Mouse (Mus musculus): ENCODE data around the gene Vmn1r131. TPM values are rescaled to one million over a fixed set of nuclear protein-coding genes. Genes with fewer than 3 reads are reported as not detected.
"Not testable (repeated sequence)": the region's sequence is repeated elsewhere in the genome, so short reads cannot be mapped to it uniquely, and the experiment has no call there.

The Vmn1r131 gene
- polyA plus RNA-seq (2015; fragmentation: Nextera tagmentation; extraction: Ambion mirVana) = not detected in 2 replicates

DNA sequence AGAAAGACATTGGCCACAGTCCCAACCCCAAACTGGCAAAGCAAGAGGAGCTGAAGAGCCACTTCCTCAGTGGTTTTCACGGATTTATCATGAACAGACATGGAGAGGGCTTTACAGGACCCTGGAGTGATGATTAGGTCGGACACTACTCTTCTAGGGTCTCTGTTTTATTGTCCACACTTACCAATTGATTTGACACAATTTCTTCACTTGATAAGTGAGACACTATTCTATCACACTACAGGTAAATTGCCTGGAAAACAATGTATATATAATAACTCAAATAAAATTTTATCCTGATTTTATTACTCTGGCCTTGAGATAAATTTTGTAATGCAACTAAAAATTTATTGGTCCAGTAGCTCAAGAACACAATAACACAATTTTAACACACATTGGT, at the start of gene Vmn1r131:
TSS of gene Vmn1r131 (minus strand) at position 101 of the 400 bp plus-strand sequence.
- ATAC-seq; H3K36me3 ChIP-seq (ENCODE audit: poor library complexity, severe bottlenecking); H3K4me3 ChIP-seq; H3K9ac ChIP-seq; H3K27me3 ChIP-seq; H3K4me2 ChIP-seq; H3K4me1 ChIP-seq; H3K9me3 ChIP-seq (replicated peaks); H3K27ac ChIP-seq: not testable (repeated sequence)
- WGBS = no CpG with 5 or more reads among the region's 2 CpGs

DNA sequence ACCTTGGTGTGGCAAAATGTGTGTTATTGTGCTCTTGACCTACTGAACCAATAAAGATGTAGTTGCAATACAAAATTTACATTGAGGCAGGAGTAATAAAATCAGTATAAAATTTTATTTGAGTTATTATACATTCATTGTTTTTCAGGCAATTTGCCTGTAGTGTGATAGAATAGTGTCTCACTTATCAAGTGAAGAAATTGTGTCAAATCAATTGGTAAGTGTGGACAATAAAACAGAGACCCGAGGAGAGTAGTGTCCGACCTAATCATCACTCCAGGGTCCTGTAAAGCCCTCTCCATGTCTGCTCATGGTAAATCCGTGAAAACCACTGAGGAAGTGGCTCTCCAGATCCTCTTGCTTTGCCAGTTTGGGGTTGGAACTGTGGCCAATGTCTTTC, 34.4 kb downstream of the Vmn1r131 start, which contains the start of gene Vmn1r130:
TSS of gene Vmn1r130 (plus strand) at position 301 of the 400 bp plus-strand sequence.
- H3K4me3 ChIP-seq; H3K4me2 ChIP-seq; H3K27me3 ChIP-seq; H3K9me3 ChIP-seq (replicated peaks); H3K4me1 ChIP-seq; H3K36me3 ChIP-seq (ENCODE audit: poor library complexity, severe bottlenecking); ATAC-seq; H3K27ac ChIP-seq; H3K9ac ChIP-seq: not testable (repeated sequence)
- no CpG with 5 or more reads among the region's 3 CpGs for WGBS

Other genes starting within 250 kb of the Vmn1r131 start
- not detected in 2 replicates for gene Vmn1r126, start 244.6 kb downstream of the Vmn1r131 start, polyA plus RNA-seq (2015; fragmentation: Nextera tagmentation; extraction: Ambion mirVana)
- gene Vmn1r127, start 226.2 kb downstream of the Vmn1r131 start, polyA plus RNA-seq (2015; fragmentation: Nextera tagmentation; extraction: Ambion mirVana) = not detected in 2 replicates
- not detected in 2 replicates for gene Vmn1r128, start 196.7 kb downstream of the Vmn1r131 start, polyA plus RNA-seq (2015; fragmentation: Nextera tagmentation; extraction: Ambion mirVana)
- not detected in 2 replicates for gene Vmn1r129, start 184.8 kb downstream of the Vmn1r131 start, polyA plus RNA-seq (2015; fragmentation: Nextera tagmentation; extraction: Ambion mirVana)
- gene Gm6882, start 113.3 kb downstream of the Vmn1r131 start, polyA plus RNA-seq (2015; fragmentation: Nextera tagmentation; extraction: Ambion mirVana) = not detected in 2 replicates
- gene Vmn1r130, start 34.3 kb downstream of the Vmn1r131 start, polyA plus RNA-seq (2015; fragmentation: Nextera tagmentation; extraction: Ambion mirVana) = not detected in 2 replicates
- gene Vmn1r132, start 68.0 kb upstream of the Vmn1r131 start, polyA plus RNA-seq (2015; fragmentation: Nextera tagmentation; extraction: Ambion mirVana) = not detected in 2 replicates
- gene Gm4175, start 215.4 kb upstream of the Vmn1r131 start, polyA plus RNA-seq (2015; fragmentation: Nextera tagmentation; extraction: Ambion mirVana) = not detected in 2 replicates

Measured in forebrain, embryonic 13.5 days (tissue).